20 mouse cellular contexts compared by ENCODE assay signal in the genomic region with DNA sequence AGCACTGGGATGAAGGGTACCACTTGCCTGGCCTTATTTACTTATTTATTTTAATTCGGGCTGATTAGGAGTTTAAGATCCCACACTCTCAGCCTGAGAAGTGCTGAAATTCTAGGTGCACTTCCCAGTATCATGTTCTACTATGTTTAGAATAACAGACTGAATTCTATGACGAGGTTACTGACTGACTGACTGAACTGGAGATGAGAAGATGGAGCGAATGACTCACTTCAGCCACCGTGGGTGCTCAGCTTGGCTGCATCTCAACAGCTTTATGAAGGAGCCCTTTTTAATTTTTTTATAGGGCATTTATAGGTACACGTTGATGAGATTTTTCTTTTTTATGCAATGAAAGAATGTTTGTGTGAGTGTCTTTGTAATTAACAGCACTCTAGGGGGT. TPM values are rescaled to one million over a fixed set of nuclear protein-coding genes. Genes with fewer than 3 reads are reported as not detected.
A peak's percentile ranks its signal among the peaks of the same experiment; 100 is the strongest.
DNase-seq lines count a peak whose midpoint lies in the region; ATAC-seq and TF ChIP-seq lines count a peak whose summit lies in the region.
"Had no signal": no experiment of that assay in that cellular context is flagged by ENCODE, and none has a peak within 500 bp of the region (broad histone marks: within the 10 kb centered on the region; RNA-seq: fewer than 3 reads in every experiment).

No protein-coding gene starts in this region.

- TF ChIP-seq CTCF in lung, adult 2 months (IDR thresholded peaks at IDR 0.05; ENCODE audit: insufficient read depth, low read length): no peak

- peak overlapping the region; percentile 78 for H3K27ac ChIP-seq in heart, embryonic 13.5 days (replicated peaks)
- H3K27ac ChIP-seq: forebrain, embryonic 10.5 days; hindbrain, embryonic 12.5 days; intestine, embryonic 15.5 days; neural tube, embryonic 12.5 days had no signal

- H3K4me1 ChIP-seq in heart, embryonic 13.5 days: peaks cover 57% of the 10 kb centered on the region
- H3K4me1 ChIP-seq in lung, adult 2 months (ENCODE audit: control insufficient read depth, insufficient read depth, low read length): peaks cover 21% of the 10 kb centered on the region

- no peaks in the 10 kb centered on the region for H3K9me3 ChIP-seq in heart, embryonic 13.5 days
- H3K9me3 ChIP-seq: forebrain, embryonic 10.5 days; hindbrain, embryonic 12.5 days; intestine, embryonic 15.5 days; neural tube, embryonic 12.5 days had no signal

- H3K4me2 ChIP-seq in heart, embryonic 13.5 days: no peak overlapping the region
- H3K4me2 ChIP-seq: hindbrain, embryonic 12.5 days; intestine, embryonic 15.5 days; neural tube, embryonic 12.5 days had no signal

- no peaks in the 10 kb centered on the region for H3K27me3 ChIP-seq in heart, embryonic 13.5 days (replicated peaks)
- no peaks in the 10 kb centered on the region for H3K27me3 ChIP-seq in splenic B cell, adult 2 months (ENCODE audit: control insufficient read depth, insufficient read depth, low read length, poor library complexity, severe bottlenecking)
- H3K27me3 ChIP-seq: hindbrain, embryonic 12.5 days; intestine, embryonic 15.5 days; neural tube, embryonic 12.5 days had no signal

- peaks cover 4% of the 10 kb centered on the region; the same call in 1 of the 2 replicates for H3K36me3 ChIP-seq in heart, embryonic 13.5 days
- H3K36me3 ChIP-seq in splenic B cell, adult 2 months (ENCODE audit: control insufficient read depth, insufficient read depth, low read length, poor library complexity, severe bottlenecking): no peaks in the 10 kb centered on the region
- H3K36me3 ChIP-seq: forebrain, embryonic 10.5 days; hindbrain, embryonic 12.5 days; intestine, embryonic 15.5 days; neural tube, embryonic 12.5 days had no signal

- no peak overlapping the region for H3K4me3 ChIP-seq in heart, embryonic 13.5 days
- H3K4me3 ChIP-seq in lung, adult 2 months (replicated peaks; ENCODE audit: extremely low read depth, low read depth, low read length): no peak overlapping the region
- H3K4me3 ChIP-seq: forebrain, embryonic 10.5 days; hindbrain, embryonic 12.5 days; intestine, embryonic 15.5 days; neural tube, embryonic 12.5 days had no signal

- no peak for TF ChIP-seq POLR2A in lung, adult 2 months (IDR thresholded peaks at IDR 0.05; ENCODE audit: borderline replicate concordance, extremely low read depth, low read depth, low read length)

- DNase-seq in heart, adult 9 months (ENCODE audit: low spot score in 2 of 2): no peak
- peak; percentile 3 for DNase-seq in testis, postnatal 10 days (ENCODE audit: low spot score)
- no peak for DNase-seq in testis, postnatal 14 days (ENCODE audit: low spot score)
- peak; percentile 74 for DNase-seq in NIH3T3 (ENCODE audit: low read depth)
- peak; percentile 39 for DNase-seq in splenic B cell, adult 2 months (ENCODE audit: low read depth, low spot score)
- no peak for DNase-seq in B cell, adult 2 months
- no peak for DNase-seq in lung, adult 2 months
- DNase-seq: adrenal gland, adult 2 months; gastrocnemius, postnatal 14 days; left cerebral cortex, postnatal 4 days; lung, adult 18-20 months; lung, postnatal 36 days; spleen, adult 18-20 months; thymus, postnatal 25 days had no signal

- 53% methylated on average over 5 of the region's 5 CpGs for WGBS in heart, embryonic 13.5 days
- 59% methylated on average over 5 of the region's 5 CpGs for WGBS in lung, adult 2 months

- H3K9ac ChIP-seq in heart, embryonic 13.5 days: no peak overlapping the region
- H3K9ac ChIP-seq: hindbrain, embryonic 12.5 days; intestine, embryonic 15.5 days; neural tube, embryonic 12.5 days had no signal

- ATAC-seq in heart, embryonic 13.5 days (ENCODE audit: extremely low read depth, insufficient number of reproducible peaks, low FRiP score, low TSS enrichment): no peak
- ATAC-seq: intestine, embryonic 15.5 days had no signal

RNA-seq across cellular contexts. Expression of gene Kat2b, which starts 11.1 kb away (rescaled TPM):
- 7.4 and 8.1 TPM in 2 replicates for polyA plus RNA-seq in heart, embryonic 13.5 days (2015; fragmentation: Nextera tagmentation; extraction: Ambion mirVana)
- 11.2 and 15.3 TPM in 2 replicates for polyA plus RNA-seq in lung, adult 2 months (2012; rRNA removed)

RNA-seq across cellular contexts. Expression of gene Pp2d1, which starts 38.5 kb away (rescaled TPM):
- 0.13 and 0.25 TPM in 2 replicates for polyA plus RNA-seq in heart, embryonic 13.5 days (2015; fragmentation: Nextera tagmentation; extraction: Ambion mirVana)
- polyA plus RNA-seq in lung, adult 2 months (2012; rRNA removed): not detected in 2 replicates
- polyA plus RNA-seq: adrenal gland, adult 2 months; large intestine, adult 2 months had no signal

Comparison
In these comparisons a context has a peak if more than half of its experiments do, and no peak if none do; other contexts are left out.
1. DNase-seq: peak in testis, postnatal 10 days (single experiment), NIH3T3 (single experiment) and splenic B cell, adult 2 months (single experiment); none in heart, adult 9 months (0 of 2), testis, postnatal 14 days (single experiment), B cell, adult 2 months (0 of 2) and lung, adult 2 months (single experiment).